Mouse (Mus musculus): ENCODE results near the gene Ifitm6.
"Not testable (repeated sequence)": the region's sequence is repeated elsewhere in the genome, so short reads cannot be mapped to it uniquely, and the experiment has no call there.

Gene Ifitm6

DNA sequence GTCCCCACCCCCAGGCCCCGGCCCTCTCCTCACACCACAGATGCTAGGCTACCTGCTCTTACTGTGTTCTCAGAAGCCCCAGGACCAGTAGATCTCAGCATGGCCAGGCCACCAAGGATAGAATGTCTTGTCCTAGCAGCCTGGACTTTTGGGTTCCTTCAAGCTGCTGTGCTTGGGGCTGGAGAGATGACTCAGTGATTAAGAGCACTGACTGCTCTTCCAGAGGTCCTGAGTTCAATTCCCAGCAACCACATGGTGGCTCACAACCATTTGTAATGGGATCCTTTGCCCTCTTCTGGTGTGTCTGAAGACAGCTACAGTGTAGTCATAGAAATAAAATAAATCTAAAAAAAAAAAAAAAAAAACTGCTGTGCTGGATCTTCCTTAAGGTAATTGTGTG lies at the start of gene Ifitm6:
TSS of gene Ifitm6 (minus strand) at position 101 of the 400 bp plus-strand sequence.
- not testable (repeated sequence) for H3K27me3 ChIP-seq (ENCODE audit: insufficient read depth, low read length); H3K36me3 ChIP-seq (ENCODE audit: insufficient read depth, low read length); H3K4me3 ChIP-seq (replicated peaks; ENCODE audit: low read length)
- H3K4me1 ChIP-seq (replicated peaks; ENCODE audit: low read depth, low read length) = peaks cover 45% of the 10 kb centered on the region
- peaks cover 10% of the 10 kb centered on the region; the same call in 1 of the 2 replicates for H3K9me3 ChIP-seq (ENCODE audit: low read length)

DNA sequence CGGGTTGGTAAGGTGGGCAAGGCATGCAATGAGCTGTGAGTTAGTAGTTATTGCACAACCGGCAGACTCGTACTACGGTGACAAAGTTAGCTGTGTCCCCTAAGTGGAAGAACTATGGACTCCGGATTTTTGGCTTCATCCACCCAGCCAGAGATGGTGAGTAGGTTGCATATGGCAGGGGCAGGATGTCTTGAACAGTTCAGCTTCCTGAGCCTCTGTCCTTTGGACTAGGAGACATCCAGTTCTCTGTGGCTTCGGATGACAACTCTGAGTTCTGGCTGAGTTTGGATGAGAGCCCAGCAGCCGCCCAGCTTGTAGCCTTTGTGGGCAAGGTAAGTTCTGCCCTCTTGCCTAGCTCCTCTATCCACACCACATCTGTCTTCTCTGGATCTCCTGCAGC lies 46.9 kb upstream of the Ifitm6 start:
- peak overlapping the region; percentile 43 for H3K4me3 ChIP-seq (replicated peaks; ENCODE audit: low read length)
- no peaks in the 10 kb centered on the region for H3K9me3 ChIP-seq (ENCODE audit: low read length)
- peaks cover 90% of the 10 kb centered on the region for H3K4me1 ChIP-seq (replicated peaks; ENCODE audit: low read depth, low read length)
- H3K36me3 ChIP-seq (ENCODE audit: insufficient read depth, low read length) = peaks cover 71% of the 10 kb centered on the region
- TF ChIP-seq CTCF (conservative IDR thresholded peaks at IDR 0.05; ENCODE audit: low read length) = no peak
- 0 out of 2 replicates have a peak, but pooled peaks cover 5% of the 10 kb centered on the region for H3K27me3 ChIP-seq (ENCODE audit: insufficient read depth, low read length)

DNA sequence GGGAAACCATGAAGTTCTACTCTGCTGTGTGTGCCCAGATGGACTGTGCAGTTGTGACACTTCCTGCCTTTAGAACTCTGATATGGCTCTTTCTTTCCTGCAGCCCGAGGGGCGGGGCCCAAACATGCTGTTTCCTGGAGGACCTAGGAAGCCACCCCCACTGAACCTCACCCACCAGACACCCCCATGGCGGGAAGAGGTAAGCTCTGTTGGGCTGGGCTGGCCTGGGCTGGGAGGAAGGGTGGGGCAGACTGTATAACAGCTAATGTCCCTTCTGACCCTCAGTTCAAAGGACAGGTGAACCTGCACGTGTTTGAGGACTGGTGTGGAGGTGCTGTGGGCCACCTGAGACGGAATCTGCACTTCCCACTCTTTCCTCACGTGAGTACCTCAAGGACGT lies 46.5 kb upstream of the Ifitm6 start:
- no peaks in the 10 kb centered on the region for H3K9me3 ChIP-seq (ENCODE audit: low read length)
- peaks cover 71% of the 10 kb centered on the region for H3K36me3 ChIP-seq (ENCODE audit: insufficient read depth, low read length)
- peak overlapping the region; percentile 43 for H3K4me3 ChIP-seq (replicated peaks; ENCODE audit: low read length)
- TF ChIP-seq NANOG (IDR thresholded peaks at IDR 0.05; ENCODE audit: borderline replicate concordance, low read length) (no peak), CTCF (conservative IDR thresholded peaks at IDR 0.05; ENCODE audit: low read length) (no peak), POU5F1 (IDR thresholded peaks at IDR 0.05; ENCODE audit: borderline replicate concordance, low read length) (no peak)
- H3K4me1 ChIP-seq (replicated peaks; ENCODE audit: low read depth, low read length) = peaks cover 90% of the 10 kb centered on the region
- H3K27me3 ChIP-seq (ENCODE audit: insufficient read depth, low read length) = 0 out of 2 replicates have a peak, but pooled peaks cover 5% of the 10 kb centered on the region

DNA sequence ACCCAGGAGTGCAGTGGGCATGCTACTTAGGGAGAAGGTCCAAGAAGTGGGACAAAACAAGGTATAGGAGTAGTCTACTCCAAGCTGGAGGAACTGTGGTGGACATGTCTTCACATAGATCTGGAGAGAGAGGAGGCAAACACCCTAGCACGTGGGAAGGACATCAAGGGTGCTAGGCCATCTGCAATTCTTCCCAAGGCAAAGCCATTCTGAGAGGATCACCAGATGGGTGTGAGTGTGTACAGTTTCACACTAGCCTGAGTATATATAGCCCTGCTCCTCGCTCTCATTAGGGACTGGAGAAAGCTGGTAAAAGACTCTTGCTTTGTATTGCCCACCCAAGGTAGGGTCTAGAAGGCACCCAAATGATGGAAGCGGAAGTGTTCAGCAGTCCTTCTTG lies 45.6 kb upstream of the Ifitm6 start:
- peaks cover 92% of the 10 kb centered on the region for H3K4me1 ChIP-seq (replicated peaks; ENCODE audit: low read depth, low read length)
- H3K9me3 ChIP-seq (ENCODE audit: low read length) = no peaks in the 10 kb centered on the region
- H3K4me3 ChIP-seq (replicated peaks; ENCODE audit: low read length) = peak overlapping the region; percentile 43; the same call in 1 of the 2 replicates
- no peak for TF ChIP-seq CTCF (conservative IDR thresholded peaks at IDR 0.05; ENCODE audit: low read length)
- TF ChIP-seq POU5F1 (IDR thresholded peaks at IDR 0.05; ENCODE audit: borderline replicate concordance, low read length) = no peak
- TF ChIP-seq NANOG (IDR thresholded peaks at IDR 0.05; ENCODE audit: borderline replicate concordance, low read length) = no peak
- 0 out of 2 replicates have a peak, but pooled peaks cover 5% of the 10 kb centered on the region for H3K27me3 ChIP-seq (ENCODE audit: insufficient read depth, low read length)
- H3K36me3 ChIP-seq (ENCODE audit: insufficient read depth, low read length) = peaks cover 68% of the 10 kb centered on the region

- peaks cover 68% of the 10 kb centered on the region for H3K36me3 ChIP-seq (ENCODE audit: insufficient read depth, low read length)
- H3K9me3 ChIP-seq (ENCODE audit: low read length) = no peaks in the 10 kb centered on the region
- H3K4me3 ChIP-seq (replicated peaks; ENCODE audit: low read length) = peak overlapping the region; percentile 86
- H3K4me1 ChIP-seq (replicated peaks; ENCODE audit: low read depth, low read length) = peaks cover 92% of the 10 kb centered on the region
- no peak for TF ChIP-seq POU5F1 (IDR thresholded peaks at IDR 0.05; ENCODE audit: borderline replicate concordance, low read length)
- no peak for TF ChIP-seq NANOG (IDR thresholded peaks at IDR 0.05; ENCODE audit: borderline replicate concordance, low read length)
- no peak for TF ChIP-seq CTCF (conservative IDR thresholded peaks at IDR 0.05; ENCODE audit: low read length)
- 0 out of 2 replicates have a peak, but pooled peaks cover 2% of the 10 kb centered on the region for H3K27me3 ChIP-seq (ENCODE audit: insufficient read depth, low read length)
Measured at GRCm38 (mm10) chr7:141062525-141062924, 44.8 kb upstream of the Ifitm6 start.

GRCm38 (mm10) chr7:141061269-141061692 lies 43.6 kb upstream of the Ifitm6 start:
- no peak for TF ChIP-seq CTCF (conservative IDR thresholded peaks at IDR 0.05; ENCODE audit: low read length)
- no peak for TF ChIP-seq NANOG (IDR thresholded peaks at IDR 0.05; ENCODE audit: borderline replicate concordance, low read length)
- TF ChIP-seq POU5F1 (IDR thresholded peaks at IDR 0.05; ENCODE audit: borderline replicate concordance, low read length) = no peak
- Histone ChIP-seq H3K9me3 (ENCODE audit: low read length) (no peaks in the 10 kb centered on the region), H3K36me3 (ENCODE audit: insufficient read depth, low read length) (peaks cover 67% of the 10 kb centered on the region), H3K4me3 (replicated peaks; ENCODE audit: low read length) (peak overlapping the region; percentile 86), H3K4me1 (replicated peaks; ENCODE audit: low read depth, low read length) (peaks cover 92% of the 10 kb centered on the region), H3K27me3 (ENCODE audit: insufficient read depth, low read length) (0 out of 2 replicates have a peak, but pooled peaks cover 2% of the 10 kb centered on the region)

- peak within 1 kb of the TSS; percentile 86 for H3K4me3 ChIP-seq (replicated peaks; ENCODE audit: low read length)
- H3K36me3 ChIP-seq (ENCODE audit: insufficient read depth, low read length) = peaks cover 67% of the 10 kb centered on the region
- peaks cover 3% of the 10 kb centered on the region; the same call in 1 of the 2 replicates for H3K9me3 ChIP-seq (ENCODE audit: low read length)
- H3K4me1 ChIP-seq (replicated peaks; ENCODE audit: low read depth, low read length) = peaks cover 92% of the 10 kb centered on the region
- TF ChIP-seq CTCF (conservative IDR thresholded peaks at IDR 0.05; ENCODE audit: low read length) (no peak), POU5F1 (IDR thresholded peaks at IDR 0.05; ENCODE audit: borderline replicate concordance, low read length) (no peak), NANOG (IDR thresholded peaks at IDR 0.05; ENCODE audit: borderline replicate concordance, low read length) (no peak)
- 0 out of 2 replicates have a peak, but pooled peaks cover 2% of the 10 kb centered on the region for H3K27me3 ChIP-seq (ENCODE audit: insufficient read depth, low read length)
Measured at GRCm38 (mm10) chr7:141060426-141061242, 42.9 kb upstream of the Ifitm6 start, which contains the start of gene B4galnt4. TSS of gene B4galnt4 (plus strand) at chr7:141061104.

- Histone ChIP-seq H3K27me3 (ENCODE audit: insufficient read depth, low read length) (0 out of 2 replicates have a peak, but pooled peaks cover 2% of the 10 kb centered on the region), H3K4me3 (replicated peaks; ENCODE audit: low read length) (peak overlapping the region; percentile 86), H3K36me3 (ENCODE audit: insufficient read depth, low read length) (peaks cover 66% of the 10 kb centered on the region), H3K4me1 (replicated peaks; ENCODE audit: low read depth, low read length) (peaks cover 91% of the 10 kb centered on the region), H3K9me3 (ENCODE audit: low read length) (peaks cover 4% of the 10 kb centered on the region; the same call in 1 of the 2 replicates)
- TF ChIP-seq POU5F1 (IDR thresholded peaks at IDR 0.05; ENCODE audit: borderline replicate concordance, low read length) (no peak), CTCF (conservative IDR thresholded peaks at IDR 0.05; ENCODE audit: low read length) (no peak), NANOG (IDR thresholded peaks at IDR 0.05; ENCODE audit: borderline replicate concordance, low read length) (no peak)
Measured at GRCm38 (mm10) chr7:141059929-141060328, 42.2 kb upstream of the Ifitm6 start.

Measured in E14TG2a.4 (cell line).